Mouse (Mus musculus) heart, embryonic 11.5 days (tissue): ENCODE data around the gene Pitpnm2. TPM values are rescaled to one million over a fixed set of nuclear protein-coding genes. Genes with fewer than 3 reads are reported as not detected.

ENCODE experiments used
- ATAC-seq: fragments of 200-750 bp; cut with Nextera tagmentation; replicated peaks from 2 replicates; pipeline ENCODE4 v1.8.0; 2017; ENCODE audit warnings: moderate library complexity; ENCODE audit not compliant: insufficient number of reproducible peaks, low FRiP score, low TSS enrichment
- H3K27ac ChIP-seq: fragments of 300-500 bp; sonication (generic); 2 replicates; pipeline ENCODE4 v1.5.1; 2014; ENCODE audit warnings: mild to moderate bottlenecking, low read depth, low read length
- H3K27me3 ChIP-seq: fragments of 300-500 bp; sonication (generic); 2 replicates; pipeline ENCODE4 v1.6.1; 2014; ENCODE audit warnings: mild to moderate bottlenecking, low read length, mixed read lengths; ENCODE audit not compliant: control insufficient read depth, insufficient read depth
- H3K36me3 ChIP-seq: fragments of 300-500 bp; sonication (generic); 2 replicates; pipeline ENCODE4 v1.6.1; 2014; ENCODE audit warnings: mild to moderate bottlenecking, low read length, moderate library complexity, mixed read lengths; ENCODE audit not compliant: control insufficient read depth, insufficient read depth
- H3K4me1 ChIP-seq: fragments of 300-500 bp; sonication (generic); 2 replicates; pipeline ENCODE4 v1.6.1; 2014; ENCODE audit warnings: low read length; ENCODE audit not compliant: control insufficient read depth, insufficient read depth
- H3K4me2 ChIP-seq: fragments of 300-500 bp; sonication (generic); 2 replicates; pipeline ENCODE4 v1.6.1; 2014; ENCODE audit warnings: mild to moderate bottlenecking, moderate library complexity
- H3K4me3 ChIP-seq: fragments of 300-500 bp; sonication (generic); 2 replicates; pipeline ENCODE4 v1.5.1; 2014; ENCODE audit warnings: low read depth, low read length
- H3K9ac ChIP-seq: fragments of 300-500 bp; sonication (generic); 2 replicates; pipeline ENCODE4 v1.6.1; 2014; ENCODE audit warnings: mild to moderate bottlenecking, low read depth, low read length, moderate library complexity
- H3K9me3 ChIP-seq: fragments of 300-500 bp; sonication (generic); replicated peaks from 2 replicates; pipeline ENCODE4 v1.6.1; 2016; ENCODE audit warnings: low read length; ENCODE audit not compliant: control insufficient read depth
- WGBS: fragments of 180-500 bp; shearing (Covaris S2); extraction: QIAGEN DNeasy Blood & Tissue Kit; methylation state at CpG from one replicate; pipeline ENCODE4 v1.1.7; 2014; ENCODE audit not compliant: insufficient replicate concordance; 5-methylcytosine and 5-hydroxymethylcytosine counted together
- polyA plus RNA-seq: library from polyadenylated mRNA; unstranded; fragments of >200 nt; fragmentation: Nextera tagmentation; extraction: Ambion mirVana; gene quantifications from 2 replicates; pipeline ENCODE4 v1.2.1, GENCODE M21; 2014

Pitpnm2 gene
- polyA plus RNA-seq, 1 experiment from 2014 or later, result 7.8 TPM

GRCm38 (mm10) chr5:124270226-124270625 lies 20.7 kb upstream of the Pitpnm2 start:
- peaks cover 13% of the 10 kb centered on the region for H3K4me1 ChIP-seq
- no peak overlapping the region for H3K9ac ChIP-seq
- no peaks in the 10 kb centered on the region for H3K27me3 ChIP-seq
- no peak overlapping the region for H3K27ac ChIP-seq
- WGBS, result 91% methylated on average over 5 of the region's 5 CpGs
- H3K36me3 ChIP-seq, result peaks cover 7% of the 10 kb centered on the region
- H3K4me3 ChIP-seq, result no peak overlapping the region
- no peaks in the 10 kb centered on the region; the same call in 1 of the 2 replicates for H3K9me3 ChIP-seq
- ATAC-seq, result no peak
- no peak overlapping the region for H3K4me2 ChIP-seq

GRCm38 (mm10) chr5:124269661-124270060 lies 20.1 kb upstream of the Pitpnm2 start:
- WGBS, result 71% methylated on average over 11 of the region's 11 CpGs
- Histone ChIP-seq H3K36me3 (peaks cover 4% of the 10 kb centered on the region), H3K9ac (no peak overlapping the region), H3K27me3 (no peaks in the 10 kb centered on the region), H3K4me2 (no peak overlapping the region), H3K9me3 (no peaks in the 10 kb centered on the region; the same call in 1 of the 2 replicates), H3K4me1 (peaks cover 13% of the 10 kb centered on the region), H3K27ac (no peak overlapping the region), H3K4me3 (no peak overlapping the region)
- ATAC-seq, result no peak

- Histone ChIP-seq H3K4me2 (no peak overlapping the region), H3K36me3 (peaks cover 9% of the 10 kb centered on the region), H3K9ac (no peak overlapping the region), H3K4me1 (peaks cover 13% of the 10 kb centered on the region), H3K9me3 (no peaks in the 10 kb centered on the region; the same call in 1 of the 2 replicates), H3K27ac (no peak overlapping the region), H3K27me3 (no peaks in the 10 kb centered on the region), H3K4me3 (no peak overlapping the region)
- ATAC-seq, result no peak
- 40% methylated on average over 6 of the region's 6 CpGs for WGBS
Measured at GRCm38 (mm10) chr5:124267652-124268051, 18.1 kb upstream of the Pitpnm2 start.

DNA sequence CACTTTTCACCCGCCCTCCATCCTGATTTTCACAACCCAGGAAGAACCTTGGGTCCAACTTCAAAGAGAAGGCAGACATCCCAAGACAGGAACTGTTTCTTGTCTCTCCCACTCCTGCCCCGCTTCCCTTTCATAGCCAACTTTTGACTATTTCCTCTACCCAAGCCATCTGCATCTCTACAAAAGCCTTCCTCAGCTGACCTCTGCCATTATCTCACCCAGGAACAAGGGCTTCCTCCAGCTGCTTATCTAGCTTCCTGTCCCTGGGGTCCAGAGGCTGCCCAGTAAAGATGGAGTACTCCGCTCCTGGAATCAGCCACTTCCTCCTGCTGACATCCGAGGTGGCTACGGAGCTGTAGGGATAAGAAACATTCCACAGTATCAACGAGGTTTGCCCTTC lies 17.3 kb upstream of the Pitpnm2 start:
- 17% methylated on average over 6 of the region's 6 CpGs for WGBS
- no peak for ATAC-seq
- Histone ChIP-seq H3K9ac (no peak overlapping the region), H3K36me3 (peaks cover 9% of the 10 kb centered on the region), H3K4me1 (peaks cover 13% of the 10 kb centered on the region), H3K4me3 (no peak overlapping the region), H3K4me2 (no peak overlapping the region), H3K27ac (peak overlapping the region; percentile 41; the same call in 1 of the 2 replicates), H3K27me3 (no peaks in the 10 kb centered on the region), H3K9me3 (no peaks in the 10 kb centered on the region; the same call in 1 of the 2 replicates)

DNA sequence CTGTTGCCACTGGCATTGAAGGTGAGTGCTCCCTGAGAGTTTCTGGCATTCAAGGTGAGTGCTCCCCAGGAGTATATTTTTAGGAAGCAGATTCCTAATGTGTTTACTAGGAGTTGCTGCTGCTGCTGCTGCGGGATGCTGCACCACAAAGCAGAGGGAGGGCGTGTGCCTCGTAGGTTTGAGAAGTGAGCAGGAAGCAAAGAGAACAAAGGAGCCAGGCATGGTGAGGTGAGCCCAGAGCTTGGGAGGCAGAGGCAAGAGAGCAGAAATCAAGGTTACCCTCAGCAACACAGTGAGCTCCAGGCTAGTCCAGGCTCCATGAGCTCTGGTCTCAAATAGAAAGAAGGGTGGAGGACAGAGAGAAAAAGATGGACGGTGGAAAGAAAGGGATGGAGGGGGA lies 13.7 kb upstream of the Pitpnm2 start:
- Histone ChIP-seq H3K36me3 (peaks cover 14% of the 10 kb centered on the region), H3K27me3 (no peaks in the 10 kb centered on the region), H3K4me1 (peaks cover 8% of the 10 kb centered on the region), H3K4me2 (no peak overlapping the region), H3K9ac (no peak overlapping the region), H3K9me3 (no peaks in the 10 kb centered on the region), H3K4me3 (no peak overlapping the region), H3K27ac (no peak overlapping the region)
- ATAC-seq, result no peak
- 76% methylated on average over 4 of the region's 4 CpGs for WGBS

DNA sequence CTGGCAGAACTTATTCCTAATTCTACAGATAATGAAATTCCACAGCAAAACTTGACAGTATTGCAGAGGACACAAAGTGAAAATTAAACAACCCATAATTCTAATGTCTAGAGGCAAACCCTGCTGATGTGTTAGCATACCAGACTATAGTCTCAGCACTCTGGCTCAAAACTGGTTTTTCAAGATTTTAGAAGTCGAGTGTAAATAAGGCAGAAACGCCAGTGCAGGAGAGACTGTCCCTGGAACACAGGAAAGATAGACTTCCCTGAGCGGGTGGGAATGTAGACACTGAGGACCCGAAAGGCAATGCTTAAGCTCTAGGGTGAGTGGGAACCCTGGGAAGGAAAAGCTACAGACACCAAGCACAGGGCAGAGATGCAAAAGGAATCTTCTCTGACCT lies 12.5 kb upstream of the Pitpnm2 start:
- no peak for ATAC-seq
- Histone ChIP-seq H3K27me3 (no peaks in the 10 kb centered on the region), H3K9ac (no peak overlapping the region), H3K27ac (no peak overlapping the region), H3K9me3 (no peaks in the 10 kb centered on the region), H3K4me2 (no peak overlapping the region), H3K4me3 (no peak overlapping the region), H3K36me3 (peaks cover 21% of the 10 kb centered on the region), H3K4me1 (peaks cover 6% of the 10 kb centered on the region)
- 78% methylated on average over 4 of the region's 4 CpGs for WGBS

- no peaks in the 10 kb centered on the region for H3K4me1 ChIP-seq
- WGBS, result 80% methylated on average over 2 of the region's 2 CpGs
- no peak for ATAC-seq
- no peak overlapping the region for H3K4me2 ChIP-seq
- no peak overlapping the region for H3K9ac ChIP-seq
- no peaks in the 10 kb centered on the region for H3K9me3 ChIP-seq
- no peaks in the 10 kb centered on the region for H3K27me3 ChIP-seq
- peaks cover 23% of the 10 kb centered on the region for H3K36me3 ChIP-seq
- H3K4me3 ChIP-seq, result no peak overlapping the region
- no peak overlapping the region for H3K27ac ChIP-seq
Measured at GRCm38 (mm10) chr5:124259133-124259532, 9.6 kb upstream of the Pitpnm2 start.

DNA sequence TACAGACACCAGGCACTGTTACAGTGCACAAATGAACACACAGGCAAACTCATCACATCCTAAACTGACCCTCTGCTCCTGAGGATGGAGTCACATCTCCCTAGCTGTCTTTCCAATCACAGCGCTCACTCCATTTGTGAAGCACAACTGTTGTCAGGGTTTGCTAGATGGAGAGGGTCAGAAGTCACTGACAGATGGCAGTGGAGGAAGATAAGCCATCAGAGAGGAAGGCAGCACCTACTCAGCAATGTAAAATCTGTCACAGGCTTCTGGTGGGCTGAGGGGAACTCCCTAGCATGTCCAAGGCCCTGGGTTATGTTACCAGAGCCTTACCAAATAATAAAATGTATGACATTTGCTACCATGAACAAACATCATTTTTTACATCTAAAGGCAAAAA lies 8.5 kb upstream of the Pitpnm2 start:
- WGBS, result 100% methylated on average over 1 of the region's 1 CpGs
- Histone ChIP-seq H3K36me3 (peaks cover 22% of the 10 kb centered on the region), H3K27ac (no peak overlapping the region), H3K4me1 (no peaks in the 10 kb centered on the region), H3K4me3 (no peak overlapping the region), H3K27me3 (no peaks in the 10 kb centered on the region), H3K9ac (no peak overlapping the region), H3K4me2 (no peak overlapping the region), H3K9me3 (no peaks in the 10 kb centered on the region)
- ATAC-seq, result no peak

GRCm38 (mm10) chr5:124255141-124255540 lies 5.6 kb upstream of the Pitpnm2 start:
- Histone ChIP-seq H3K4me2 (no peak overlapping the region), H3K4me3 (no peak overlapping the region), H3K9ac (no peak overlapping the region), H3K27me3 (no peaks in the 10 kb centered on the region), H3K4me1 (peaks cover 5% of the 10 kb centered on the region; the same call in 1 of the 2 replicates), H3K9me3 (no peaks in the 10 kb centered on the region), H3K27ac (no peak overlapping the region), H3K36me3 (peaks cover 24% of the 10 kb centered on the region)
- ATAC-seq, result no peak
- WGBS, result 89% methylated on average over 7 of the region's 7 CpGs
